Mouse (Mus musculus): ENCODE results near the gene Tmem209. TPM values are rescaled to one million over a fixed set of nuclear protein-coding genes. Genes with fewer than 3 reads are reported as not detected.

The Tmem209 gene
- polyA plus RNA-seq, 1 experiment from 2014 or later: 38.6 TPM

DNA sequence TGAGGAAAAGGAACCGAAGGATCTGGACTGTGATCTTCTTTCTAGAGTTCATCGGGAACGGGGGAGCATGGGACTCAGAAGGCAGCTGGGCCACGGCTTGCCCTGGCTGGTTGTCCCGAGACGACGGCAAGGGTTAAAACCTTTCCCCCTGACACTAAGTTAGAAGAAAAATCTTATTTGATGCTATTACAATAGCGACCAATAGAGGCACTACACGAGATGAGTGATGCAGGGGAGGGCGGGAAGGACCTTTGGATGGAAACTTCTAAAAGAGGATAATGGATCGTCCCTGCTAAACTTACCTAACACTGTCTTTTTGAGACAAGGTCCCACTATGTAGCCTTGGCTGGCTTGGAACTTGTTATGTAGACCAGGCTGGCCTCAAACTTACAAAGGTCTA is 10.8 kb upstream of the Tmem209 start:
- DNase-seq (ENCODE audit: low spot score) (no peak), ATAC-seq (ENCODE audit: insufficient read depth, low FRiP score, low TSS enrichment) (no peak)
- Histone ChIP-seq H3K4me1 (ENCODE audit: control insufficient read depth, insufficient read depth, low read length) (no peaks in the 10 kb centered on the region), H3K36me3 (ENCODE audit: control insufficient read depth, insufficient read depth, low read length) (no peaks in the 10 kb centered on the region), H3K27me3 (ENCODE audit: control insufficient read depth, insufficient read depth, low read length) (no peaks in the 10 kb centered on the region), H3K27ac (ENCODE audit: low read depth, low read length) (no peak overlapping the region), H3K9ac (ENCODE audit: low read length) (no peak overlapping the region), H3K4me2 (ENCODE audit: low read depth) (no peak overlapping the region), H3K4me3 (ENCODE audit: low read depth, low read length) (no peak overlapping the region), H3K9me3 (ENCODE audit: control insufficient read depth, low read length) (no peaks in the 10 kb centered on the region)
- whole genome bisulfite sequencing: 72% methylated on average over 11 of the region's 11 CpGs

DNA sequence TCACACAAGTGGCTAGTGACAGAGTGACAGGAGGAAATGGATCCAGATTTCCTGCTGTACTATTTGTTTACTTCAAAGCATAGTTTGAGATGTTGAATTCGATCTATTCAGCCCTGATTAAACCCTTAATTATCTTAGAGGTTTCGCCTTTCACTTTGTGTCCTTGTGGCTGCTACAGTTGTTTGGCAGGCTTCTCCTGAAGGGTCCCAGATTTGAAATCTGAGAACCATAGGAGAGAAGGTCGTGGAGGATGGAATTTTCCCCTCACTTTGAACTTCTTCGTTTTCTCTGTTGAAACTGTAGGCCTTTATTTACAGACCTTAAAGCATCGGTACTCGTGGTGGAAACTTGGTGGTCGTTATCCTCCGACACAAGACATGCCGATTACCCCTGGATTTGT is 4.7 kb upstream of the Tmem209 start:
- Histone ChIP-seq H3K27me3 (ENCODE audit: control insufficient read depth, insufficient read depth, low read length) (no peaks in the 10 kb centered on the region), H3K9me3 (ENCODE audit: control insufficient read depth, low read length) (no peaks in the 10 kb centered on the region), H3K4me2 (ENCODE audit: low read depth) (no peak overlapping the region), H3K9ac (ENCODE audit: low read length) (no peak overlapping the region), H3K4me1 (ENCODE audit: control insufficient read depth, insufficient read depth, low read length) (peaks cover 6% of the 10 kb centered on the region), H3K4me3 (ENCODE audit: low read depth, low read length) (no peak overlapping the region), H3K27ac (ENCODE audit: low read depth, low read length) (no peak overlapping the region), H3K36me3 (ENCODE audit: control insufficient read depth, insufficient read depth, low read length) (no peaks in the 10 kb centered on the region)
- ATAC-seq (ENCODE audit: insufficient read depth, low FRiP score, low TSS enrichment) (no peak), DNase-seq (ENCODE audit: low spot score) (no peak)
- WGBS: 25% methylated on average over 9 of the region's 9 CpGs

DNA sequence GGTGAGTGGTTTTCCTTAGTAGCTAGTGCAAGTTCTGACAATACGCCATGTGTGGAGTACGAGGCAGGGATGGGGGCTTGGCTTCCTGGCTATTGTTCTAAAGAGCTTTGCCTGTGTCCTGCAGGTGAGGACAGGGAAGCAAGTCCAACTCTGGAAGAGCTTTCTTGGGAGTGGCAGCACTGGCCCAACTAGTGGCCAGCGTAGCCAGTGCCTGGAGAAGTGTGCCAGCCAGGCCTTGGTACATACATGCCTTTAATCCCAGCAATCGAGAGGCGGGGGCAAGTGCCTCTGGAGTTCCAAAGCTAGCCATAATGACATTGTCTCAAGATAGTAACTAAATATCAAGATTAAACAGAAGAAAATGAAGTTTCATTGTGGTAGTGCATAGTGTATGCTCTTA is 708 bp upstream of the Tmem209 start:
- Histone ChIP-seq H3K4me1 (ENCODE audit: control insufficient read depth, insufficient read depth, low read length) (peaks cover 6% of the 10 kb centered on the region), H3K9me3 (ENCODE audit: control insufficient read depth, low read length) (no peaks in the 10 kb centered on the region), H3K9ac (ENCODE audit: low read length) (peak overlapping the region; percentile 46), H3K4me3 (ENCODE audit: low read depth, low read length) (peak overlapping the region; percentile 49; the same call in 1 of the 2 replicates), H3K4me2 (ENCODE audit: low read depth) (peak overlapping the region; percentile 70; the same call in 1 of the 2 replicates), H3K36me3 (ENCODE audit: control insufficient read depth, insufficient read depth, low read length) (peaks cover 4% of the 10 kb centered on the region), H3K27me3 (ENCODE audit: control insufficient read depth, insufficient read depth, low read length) (no peaks in the 10 kb centered on the region), H3K27ac (ENCODE audit: low read depth, low read length) (peak overlapping the region; percentile 87)
- no peak for ATAC-seq (ENCODE audit: insufficient read depth, low FRiP score, low TSS enrichment)
- no peak for DNase-seq (ENCODE audit: low spot score)
- 73% methylated on average over 5 of the region's 5 CpGs for WGBS

DNA sequence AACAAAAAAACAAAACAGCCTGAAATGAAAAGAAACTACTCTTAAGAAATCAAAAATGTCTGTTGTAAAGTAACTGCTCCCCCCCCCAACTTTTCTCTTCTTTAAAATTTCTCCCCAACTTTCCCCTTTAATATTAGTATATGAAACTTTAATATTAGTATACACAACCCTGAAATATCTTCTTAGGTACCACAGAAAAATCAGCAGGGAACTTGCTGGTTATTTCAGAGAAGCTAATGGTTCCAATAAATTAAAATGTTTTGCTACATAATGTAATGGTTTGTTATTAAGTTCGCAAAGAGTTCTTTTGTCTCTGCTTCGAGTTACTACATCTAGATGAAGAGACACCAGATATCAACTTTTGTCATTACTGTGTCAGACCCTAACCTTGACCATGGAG is 759 bp downstream of the Tmem209 start:
- peak overlapping the region; percentile 70 for H3K4me2 ChIP-seq (ENCODE audit: low read depth)
- WGBS: 5% methylated on average over 2 of the region's 2 CpGs
- no peak for DNase-seq (ENCODE audit: low spot score)

DNA sequence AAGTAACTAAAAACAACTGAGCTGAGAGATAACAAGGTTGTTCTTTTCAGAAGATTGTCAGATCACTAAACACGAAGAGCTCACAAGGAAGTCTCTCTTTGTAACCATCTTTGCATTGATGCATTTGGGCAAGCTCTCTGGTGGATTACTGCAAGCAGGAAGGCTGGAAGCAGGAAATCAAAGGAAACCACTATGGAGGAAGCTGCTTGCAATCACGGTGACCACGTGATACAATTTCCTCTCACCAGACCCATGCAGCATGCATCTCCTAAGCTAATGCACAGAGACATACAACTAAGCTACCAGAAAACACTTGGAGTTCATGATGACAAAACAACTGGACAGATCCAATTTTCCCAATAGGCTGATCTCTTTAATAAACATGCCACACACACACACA is 10.5 kb downstream of the Tmem209 start:
- DNase-seq (ENCODE audit: low spot score) (no peak), ATAC-seq (ENCODE audit: insufficient read depth, low FRiP score, low TSS enrichment) (no peak)
- H3K27me3 ChIP-seq (ENCODE audit: control insufficient read depth, insufficient read depth, low read length): no peaks in the 10 kb centered on the region
- no peak overlapping the region for H3K9ac ChIP-seq (ENCODE audit: low read length)
- no peak overlapping the region for H3K27ac ChIP-seq (ENCODE audit: low read depth, low read length)
- H3K36me3 ChIP-seq (ENCODE audit: control insufficient read depth, insufficient read depth, low read length): peaks cover 6% of the 10 kb centered on the region; the same call in 1 of the 2 replicates
- 89% methylated on average over 3 of the region's 3 CpGs for WGBS
- no peaks in the 10 kb centered on the region for H3K9me3 ChIP-seq (ENCODE audit: control insufficient read depth, low read length)
- no peak overlapping the region for H3K4me3 ChIP-seq (ENCODE audit: low read depth, low read length)
- H3K4me2 ChIP-seq (ENCODE audit: low read depth): no peak overlapping the region
- H3K4me1 ChIP-seq (ENCODE audit: control insufficient read depth, insufficient read depth, low read length): no peaks in the 10 kb centered on the region

More for the DNA sequence above, 759 bp downstream of the Tmem209 start:
- H3K9ac ChIP-seq (ENCODE audit: low read length): peak overlapping the region; percentile 73
- peaks cover 6% of the 10 kb centered on the region for H3K36me3 ChIP-seq (ENCODE audit: control insufficient read depth, insufficient read depth, low read length)
- peak overlapping the region; percentile 87 for H3K27ac ChIP-seq (ENCODE audit: low read depth, low read length)
- no peak for ATAC-seq (ENCODE audit: insufficient read depth, low FRiP score, low TSS enrichment)
- H3K4me1 ChIP-seq (ENCODE audit: control insufficient read depth, insufficient read depth, low read length): peaks cover 6% of the 10 kb centered on the region
- no peaks in the 10 kb centered on the region for H3K9me3 ChIP-seq (ENCODE audit: control insufficient read depth, low read length)
- H3K4me3 ChIP-seq (ENCODE audit: low read depth, low read length): peak overlapping the region; percentile 49
- H3K27me3 ChIP-seq (ENCODE audit: control insufficient read depth, insufficient read depth, low read length): no peaks in the 10 kb centered on the region

DNA sequence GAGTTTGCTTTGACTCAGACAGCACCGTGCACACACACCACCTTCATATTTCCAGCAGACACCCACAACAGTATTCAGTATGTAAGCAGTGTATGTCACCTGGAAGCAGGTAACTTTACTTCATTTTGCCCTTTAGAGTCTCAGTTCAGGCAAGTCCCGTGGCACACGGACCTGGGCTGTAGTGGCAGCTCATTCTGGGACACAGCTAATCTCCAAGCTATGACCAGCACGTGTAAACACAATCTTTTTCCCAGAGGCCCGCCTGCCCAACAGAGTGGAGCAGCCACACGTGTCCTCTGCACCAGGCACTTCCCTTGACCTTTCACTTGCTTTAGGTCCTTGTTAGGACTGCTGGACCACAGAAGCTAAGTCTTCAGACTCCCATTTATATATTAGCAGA is 23.1 kb downstream of the Tmem209 start:
- Histone ChIP-seq H3K27me3 (ENCODE audit: control insufficient read depth, insufficient read depth, low read length) (no peaks in the 10 kb centered on the region), H3K36me3 (ENCODE audit: control insufficient read depth, insufficient read depth, low read length) (peaks cover 18% of the 10 kb centered on the region), H3K9ac (ENCODE audit: low read length) (no peak overlapping the region), H3K4me1 (ENCODE audit: control insufficient read depth, insufficient read depth, low read length) (no peaks in the 10 kb centered on the region), H3K9me3 (ENCODE audit: control insufficient read depth, low read length) (no peaks in the 10 kb centered on the region), H3K4me3 (ENCODE audit: low read depth, low read length) (no peak overlapping the region), H3K4me2 (ENCODE audit: low read depth) (no peak overlapping the region), H3K27ac (ENCODE audit: low read depth, low read length) (no peak overlapping the region)
- ATAC-seq (ENCODE audit: insufficient read depth, low FRiP score, low TSS enrichment) (no peak), DNase-seq (ENCODE audit: low spot score) (no peak)
- 92% methylated on average over 6 of the region's 6 CpGs for WGBS

DNA sequence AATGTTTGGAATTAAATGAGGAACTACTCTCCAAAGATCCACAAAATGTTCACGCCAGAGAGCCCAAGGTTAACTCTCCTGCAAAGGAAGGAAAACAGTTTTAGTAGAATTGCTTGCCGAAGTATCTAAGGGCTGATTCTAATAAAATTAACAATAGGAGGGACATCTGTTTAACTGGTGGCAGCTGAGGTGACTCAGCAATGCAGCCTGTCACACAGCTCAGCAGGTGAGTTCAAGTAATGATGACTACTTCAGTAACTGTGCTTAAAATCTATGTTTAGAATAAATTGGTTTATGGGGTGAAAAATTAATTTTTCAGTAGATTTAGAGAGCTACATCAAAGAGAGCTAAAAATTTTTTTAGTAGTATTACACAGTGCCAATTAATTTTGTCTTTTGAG is 26.7 kb downstream of the Tmem209 start:
- 78% methylated on average over 2 of the region's 2 CpGs for WGBS
- no peak overlapping the region for H3K9ac ChIP-seq (ENCODE audit: low read length)
- peaks cover 19% of the 10 kb centered on the region for H3K36me3 ChIP-seq (ENCODE audit: control insufficient read depth, insufficient read depth, low read length)
- H3K4me2 ChIP-seq (ENCODE audit: low read depth): no peak overlapping the region
- no peaks in the 10 kb centered on the region for H3K4me1 ChIP-seq (ENCODE audit: control insufficient read depth, insufficient read depth, low read length)
- DNase-seq (ENCODE audit: low spot score): no peak
- no peaks in the 10 kb centered on the region for H3K9me3 ChIP-seq (ENCODE audit: control insufficient read depth, low read length)
- no peak overlapping the region for H3K4me3 ChIP-seq (ENCODE audit: low read depth, low read length)
- no peak for ATAC-seq (ENCODE audit: insufficient read depth, low FRiP score, low TSS enrichment)
- H3K27ac ChIP-seq (ENCODE audit: low read depth, low read length): no peak overlapping the region
- H3K27me3 ChIP-seq (ENCODE audit: control insufficient read depth, insufficient read depth, low read length): no peaks in the 10 kb centered on the region

DNA sequence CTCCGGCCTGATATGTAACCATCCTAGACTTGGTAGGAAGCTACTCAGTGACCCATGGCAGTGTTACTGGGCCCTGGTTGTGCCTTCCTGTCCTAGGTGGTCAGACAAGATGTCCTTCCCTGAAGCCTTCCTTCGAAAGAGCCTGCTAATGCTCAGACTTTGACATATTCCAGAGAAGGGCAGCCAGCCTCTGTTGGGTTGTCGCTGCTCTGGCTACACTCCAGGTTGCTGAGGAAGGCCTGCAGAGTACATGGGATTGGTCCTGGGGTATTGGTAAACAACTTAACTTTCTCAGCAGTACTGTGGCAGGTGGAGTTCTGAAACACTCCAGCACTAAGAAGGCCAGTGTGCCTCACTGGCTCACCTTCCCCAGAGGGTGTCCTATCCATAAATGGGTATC is 30.2 kb downstream of the Tmem209 start:
- DNase-seq (ENCODE audit: low spot score): no peak
- 98% methylated on average over 3 of the region's 3 CpGs for WGBS
- H3K4me1 ChIP-seq (ENCODE audit: control insufficient read depth, insufficient read depth, low read length): no peaks in the 10 kb centered on the region
- H3K27ac ChIP-seq (ENCODE audit: low read depth, low read length): no peak overlapping the region
- peaks cover 10% of the 10 kb centered on the region for H3K36me3 ChIP-seq (ENCODE audit: control insufficient read depth, insufficient read depth, low read length)
- H3K9me3 ChIP-seq (ENCODE audit: control insufficient read depth, low read length): no peaks in the 10 kb centered on the region
- no peak for ATAC-seq (ENCODE audit: insufficient read depth, low FRiP score, low TSS enrichment)
- no peaks in the 10 kb centered on the region for H3K27me3 ChIP-seq (ENCODE audit: control insufficient read depth, insufficient read depth, low read length)
- no peak overlapping the region for H3K4me3 ChIP-seq (ENCODE audit: low read depth, low read length)
- H3K4me2 ChIP-seq (ENCODE audit: low read depth): no peak overlapping the region
- H3K9ac ChIP-seq (ENCODE audit: low read length): no peak overlapping the region

DNA sequence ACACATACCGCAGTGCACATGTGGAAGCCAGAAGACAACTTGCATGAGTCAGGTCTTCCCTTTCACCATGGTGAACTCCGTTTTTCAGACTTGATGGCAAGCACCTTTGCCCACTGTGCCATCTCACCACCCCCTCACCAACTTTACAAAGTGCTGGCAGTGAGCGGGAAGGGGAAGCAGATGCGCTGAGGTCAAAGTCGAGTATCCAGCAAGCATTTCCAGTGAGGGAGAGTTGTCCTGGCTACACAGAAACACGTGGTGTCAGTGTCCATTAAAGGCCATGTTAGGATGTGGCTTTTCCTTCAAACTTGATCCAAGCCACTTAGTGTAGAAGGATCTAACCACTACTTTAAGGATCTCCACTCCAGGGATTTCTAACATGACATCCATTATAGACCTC is 31.8 kb downstream of the Tmem209 start:
- H3K9me3 ChIP-seq (ENCODE audit: control insufficient read depth, low read length): no peaks in the 10 kb centered on the region
- ATAC-seq (ENCODE audit: insufficient read depth, low FRiP score, low TSS enrichment): no peak
- H3K4me1 ChIP-seq (ENCODE audit: control insufficient read depth, insufficient read depth, low read length): no peaks in the 10 kb centered on the region
- no peak overlapping the region for H3K9ac ChIP-seq (ENCODE audit: low read length)
- no peak overlapping the region for H3K4me2 ChIP-seq (ENCODE audit: low read depth)
- 88% methylated on average over 6 of the region's 6 CpGs for WGBS
- no peaks in the 10 kb centered on the region for H3K27me3 ChIP-seq (ENCODE audit: control insufficient read depth, insufficient read depth, low read length)
- H3K36me3 ChIP-seq (ENCODE audit: control insufficient read depth, insufficient read depth, low read length): peaks cover 4% of the 10 kb centered on the region; the same call in 1 of the 2 replicates
- no peak overlapping the region for H3K4me3 ChIP-seq (ENCODE audit: low read depth, low read length)
- no peak overlapping the region for H3K27ac ChIP-seq (ENCODE audit: low read depth, low read length)
- DNase-seq (ENCODE audit: low spot score): no peak
